Mouse (Mus musculus): ENCODE results near the gene Arhgef3. TPM values are rescaled to one million over a fixed set of nuclear protein-coding genes. Genes with fewer than 3 reads are reported as not detected.

Arhgef3 gene
- polyA plus RNA-seq, 1 experiment from 2014 or later, result 9.0 TPM

GRCm38 (mm10) chr14:27272072-27272834 is 157.6 kb downstream of the Arhgef3 start:
- no peak overlapping the region for H3K4me3 ChIP-seq (ENCODE audit: low read depth, low read length)
- WGBS, result 32% methylated on average over 11 of the region's 11 CpGs

GRCm38 (mm10) chr14:27272835-27273138 is 158.1 kb downstream of the Arhgef3 start:
- H3K9me3 ChIP-seq (ENCODE audit: low read depth, low read length), result no peaks in the 10 kb centered on the region
- no peaks in the 10 kb centered on the region for H3K4me1 ChIP-seq (ENCODE audit: insufficient read depth)
- no peak overlapping the region for H3K27ac ChIP-seq (ENCODE audit: low read depth)
- H3K9ac ChIP-seq, result no peak overlapping the region
- no peaks in the 10 kb centered on the region for H3K36me3 ChIP-seq (ENCODE audit: insufficient read depth)
- no peak for TF ChIP-seq CTCF (IDR thresholded peaks at IDR 0.05; ENCODE audit: low read depth)
- H3K4me2 ChIP-seq, result no peak overlapping the region
- H3K4me3 ChIP-seq (ENCODE audit: low read depth, low read length), result no peak overlapping the region
- ATAC-seq (ENCODE audit: insufficient read depth), result no peak
- H3K27me3 ChIP-seq (ENCODE audit: insufficient read depth, low read length), result no peaks in the 10 kb centered on the region
- no peak for DNase-seq
- 77% methylated on average over 2 of the region's 2 CpGs for WGBS

More at GRCm38 (mm10) chr14:27272072-27272834, 157.6 kb downstream of the Arhgef3 start:
- Histone ChIP-seq H3K27ac (ENCODE audit: low read depth) (no peak overlapping the region), H3K36me3 (ENCODE audit: insufficient read depth) (no peaks in the 10 kb centered on the region), H3K4me1 (ENCODE audit: insufficient read depth) (no peaks in the 10 kb centered on the region), H3K27me3 (ENCODE audit: insufficient read depth, low read length) (no peaks in the 10 kb centered on the region), H3K9me3 (ENCODE audit: low read depth, low read length) (no peaks in the 10 kb centered on the region), H3K4me2 (no peak overlapping the region), H3K9ac (no peak overlapping the region)
- no peak for TF ChIP-seq CTCF (IDR thresholded peaks at IDR 0.05; ENCODE audit: low read depth)
- DNase-seq (no peak), ATAC-seq (ENCODE audit: insufficient read depth) (no peak)

- no peak overlapping the region for H3K4me2 ChIP-seq
- TF ChIP-seq CTCF (IDR thresholded peaks at IDR 0.05; ENCODE audit: low read depth), result no peak
- H3K27ac ChIP-seq (ENCODE audit: low read depth), result no peak overlapping the region
- no peak overlapping the region for H3K4me3 ChIP-seq (ENCODE audit: low read depth, low read length)
- H3K27me3 ChIP-seq (ENCODE audit: insufficient read depth, low read length), result no peaks in the 10 kb centered on the region
- ATAC-seq (ENCODE audit: insufficient read depth) (no peak), DNase-seq (no peak)
- no peaks in the 10 kb centered on the region for H3K9me3 ChIP-seq (ENCODE audit: low read depth, low read length)
- H3K36me3 ChIP-seq (ENCODE audit: insufficient read depth), result no peaks in the 10 kb centered on the region
- H3K4me1 ChIP-seq (ENCODE audit: insufficient read depth), result no peaks in the 10 kb centered on the region
- no peak overlapping the region for H3K9ac ChIP-seq
These were observed 158.5 kb downstream of the Arhgef3 start for GRCm38 (mm10) chr14:27273169-27273568.

GRCm38 (mm10) chr14:27277259-27277658 is 162.6 kb downstream of the Arhgef3 start:
- H3K4me1 ChIP-seq (ENCODE audit: insufficient read depth), result no peaks in the 10 kb centered on the region
- no peak for DNase-seq

GRCm38 (mm10) chr14:27280201-27280890 is 165.6 kb downstream of the Arhgef3 start:
- Histone ChIP-seq H3K27me3 (ENCODE audit: insufficient read depth, low read length) (no peaks in the 10 kb centered on the region), H3K36me3 (ENCODE audit: insufficient read depth) (no peaks in the 10 kb centered on the region), H3K4me3 (ENCODE audit: low read depth, low read length) (no peak overlapping the region), H3K9me3 (ENCODE audit: low read depth, low read length) (no peaks in the 10 kb centered on the region), H3K9ac (no peak overlapping the region), H3K27ac (ENCODE audit: low read depth) (no peak overlapping the region), H3K4me2 (no peak overlapping the region), H3K4me1 (ENCODE audit: insufficient read depth) (no peaks in the 10 kb centered on the region)
- TF ChIP-seq CTCF (IDR thresholded peaks at IDR 0.05; ENCODE audit: low read depth), result no peak
- WGBS, result 81% methylated on average over 8 of the region's 8 CpGs
- ATAC-seq (ENCODE audit: insufficient read depth) (no peak), DNase-seq (no peak)

More at GRCm38 (mm10) chr14:27277259-27277658, 162.6 kb downstream of the Arhgef3 start:
- no peak overlapping the region for H3K9ac ChIP-seq
- no peak overlapping the region for H3K4me3 ChIP-seq (ENCODE audit: low read depth, low read length)
- H3K27me3 ChIP-seq (ENCODE audit: insufficient read depth, low read length), result no peaks in the 10 kb centered on the region
- H3K27ac ChIP-seq (ENCODE audit: low read depth), result no peak overlapping the region
- no peak overlapping the region for H3K4me2 ChIP-seq
- WGBS, result 74% methylated on average over 3 of the region's 3 CpGs
- no peak for ATAC-seq (ENCODE audit: insufficient read depth)
- H3K36me3 ChIP-seq (ENCODE audit: insufficient read depth), result no peaks in the 10 kb centered on the region
- no peaks in the 10 kb centered on the region for H3K9me3 ChIP-seq (ENCODE audit: low read depth, low read length)
- no peak for TF ChIP-seq CTCF (IDR thresholded peaks at IDR 0.05; ENCODE audit: low read depth)

- no peak for TF ChIP-seq CTCF (IDR thresholded peaks at IDR 0.05; ENCODE audit: low read depth)
- no peak overlapping the region for H3K27ac ChIP-seq (ENCODE audit: low read depth)
- no peak overlapping the region for H3K4me3 ChIP-seq (ENCODE audit: low read depth, low read length)
- H3K9me3 ChIP-seq (ENCODE audit: low read depth, low read length), result no peaks in the 10 kb centered on the region
- no peaks in the 10 kb centered on the region for H3K4me1 ChIP-seq (ENCODE audit: insufficient read depth)
- H3K27me3 ChIP-seq (ENCODE audit: insufficient read depth, low read length), result no peaks in the 10 kb centered on the region
- no peak overlapping the region for H3K4me2 ChIP-seq
- DNase-seq (no peak), ATAC-seq (ENCODE audit: insufficient read depth) (no peak)
- no peaks in the 10 kb centered on the region for H3K36me3 ChIP-seq (ENCODE audit: insufficient read depth)
- no peak overlapping the region for H3K9ac ChIP-seq
These were observed 169.3 kb downstream of the Arhgef3 start for GRCm38 (mm10) chr14:27283956-27284355.

GRCm38 (mm10) chr14:27286202-27286601 is 171.5 kb downstream of the Arhgef3 start:
- no peak for TF ChIP-seq CTCF (IDR thresholded peaks at IDR 0.05; ENCODE audit: low read depth)
- no peak overlapping the region for H3K4me2 ChIP-seq
- H3K9me3 ChIP-seq (ENCODE audit: low read depth, low read length), result no peaks in the 10 kb centered on the region
- ATAC-seq (ENCODE audit: insufficient read depth) (no peak), DNase-seq (no peak)
- no peak overlapping the region for H3K27ac ChIP-seq (ENCODE audit: low read depth)
- H3K36me3 ChIP-seq (ENCODE audit: insufficient read depth), result no peaks in the 10 kb centered on the region
- no peaks in the 10 kb centered on the region for H3K27me3 ChIP-seq (ENCODE audit: insufficient read depth, low read length)
- H3K9ac ChIP-seq, result no peak overlapping the region
- 7% methylated on average over 4 of the region's 4 CpGs for WGBS
- H3K4me1 ChIP-seq (ENCODE audit: insufficient read depth), result no peaks in the 10 kb centered on the region
- no peak overlapping the region for H3K4me3 ChIP-seq (ENCODE audit: low read depth, low read length)
